Mouse (Mus musculus): ENCODE results near the gene Slfn9. TPM values are rescaled to one million over a fixed set of nuclear protein-coding genes. Genes with fewer than 3 reads are reported as not detected.
"Not testable (repeated sequence)": the region's sequence is repeated elsewhere in the genome, so short reads cannot be mapped to it uniquely, and the experiment has no call there.

Gene Slfn9
- polyA plus RNA-seq, 1 experiment from 2014 or later = 9.4 TPM

DNA sequence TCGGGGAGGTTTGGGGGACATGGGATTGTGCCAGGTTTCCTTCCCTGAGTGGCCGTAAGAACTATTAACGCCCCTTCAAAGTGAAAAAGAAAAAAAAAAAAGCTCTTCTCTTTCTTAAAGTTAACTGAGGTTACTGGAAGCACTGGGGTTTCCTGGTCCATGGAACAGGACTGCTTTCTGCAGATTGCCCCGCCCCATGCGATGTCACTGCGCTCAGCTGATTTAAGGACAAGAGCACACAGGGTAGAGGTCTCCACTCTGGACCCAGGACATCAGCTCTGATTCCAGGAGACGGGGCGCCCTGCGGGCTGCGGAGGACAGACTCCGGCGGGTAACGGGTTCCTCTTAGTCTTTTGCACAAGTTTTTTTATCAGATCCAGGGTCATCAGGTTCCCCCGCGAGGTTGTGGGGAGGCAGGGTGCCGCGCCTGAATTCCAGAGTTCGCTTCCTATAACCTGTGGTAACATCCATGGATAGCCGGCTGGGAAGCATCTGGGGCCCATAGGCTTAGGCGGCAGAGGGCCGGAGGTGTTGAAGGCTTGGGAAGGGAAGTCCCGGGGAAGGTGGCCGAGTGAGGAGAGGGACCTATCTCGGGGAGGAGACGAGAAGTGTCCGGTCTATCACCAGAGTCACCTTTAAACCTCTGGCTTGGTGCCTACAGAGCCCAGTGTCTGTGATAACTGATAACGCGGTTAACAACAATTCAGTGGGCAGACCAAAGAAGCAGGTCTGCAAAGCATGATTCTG lies 39.6 kb downstream of the Slfn9 start:
- H3K4me3 ChIP-seq = peak overlapping the region; percentile 28
- DNase-seq (ENCODE audit: extremely low spot score, low spot score) = no peak
- 10% methylated on average over 28 of the region's 28 CpGs for WGBS

DNA sequence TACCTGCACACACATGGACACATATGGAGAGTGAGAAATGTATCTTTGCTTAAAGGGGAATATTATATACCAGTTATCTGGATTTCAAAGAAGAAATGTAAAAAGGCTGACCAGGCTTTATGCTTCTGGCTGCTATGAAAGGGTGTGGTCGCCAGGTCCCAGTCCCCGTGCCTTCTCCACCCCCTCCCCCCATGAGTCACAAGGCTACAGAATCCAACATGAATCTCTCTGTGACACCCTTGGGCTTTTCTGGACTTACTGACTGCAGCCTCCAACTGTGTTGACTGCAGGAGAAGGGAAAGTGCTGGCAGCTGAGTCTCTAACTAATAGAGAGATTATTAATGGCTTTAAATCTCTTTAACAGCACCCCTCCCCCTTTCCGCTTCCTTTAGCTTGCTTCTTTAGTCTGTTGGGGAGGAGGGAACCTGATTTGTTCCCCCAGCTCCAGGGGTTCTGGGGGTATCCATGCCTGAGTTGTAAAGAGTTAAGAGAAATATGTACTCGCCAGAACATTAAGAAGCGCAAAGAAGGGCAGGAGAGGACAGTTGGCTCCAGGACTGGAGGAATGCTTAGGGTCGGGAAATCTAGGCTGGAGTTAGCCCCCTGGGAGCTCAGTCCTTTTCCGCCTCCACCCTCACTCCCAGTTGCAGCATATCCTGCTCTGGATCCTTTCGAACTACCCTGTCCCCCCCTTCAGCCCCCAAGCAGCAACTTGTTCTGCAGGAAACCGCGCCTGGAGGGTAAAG lies 40.7 kb downstream of the Slfn9 start, which contains the start of gene Slfn5:
Gene Slfn5, plus strand, starts transcription at position 614 of the 746 bp plus-strand sequence.
- peaks cover 63% of the 10 kb centered on the region for H3K27me3 ChIP-seq (ENCODE audit: poor library complexity, severe bottlenecking)
- no peak for DNase-seq (ENCODE audit: extremely low spot score, low spot score)
- H3K27ac ChIP-seq = no peak within 1 kb of the TSS
- H3K9me3 ChIP-seq = no peaks in the 10 kb centered on the region
- peak within 1 kb of the TSS; percentile 28 for H3K4me3 ChIP-seq
- H3K4me1 ChIP-seq = peaks cover 15% of the 10 kb centered on the region
- WGBS = 15% methylated on average over 10 of the region's 10 CpGs
- H3K36me3 ChIP-seq (replicated peaks) = no peaks in the 10 kb centered on the region

More for the DNA sequence above, 39.6 kb downstream of the Slfn9 start:
- no peaks in the 10 kb centered on the region for H3K9me3 ChIP-seq
- no peak overlapping the region for H3K27ac ChIP-seq
- H3K27me3 ChIP-seq (ENCODE audit: poor library complexity, severe bottlenecking) = peaks cover 63% of the 10 kb centered on the region
- no peaks in the 10 kb centered on the region for H3K36me3 ChIP-seq (replicated peaks)
- H3K4me1 ChIP-seq = peaks cover 15% of the 10 kb centered on the region

DNA sequence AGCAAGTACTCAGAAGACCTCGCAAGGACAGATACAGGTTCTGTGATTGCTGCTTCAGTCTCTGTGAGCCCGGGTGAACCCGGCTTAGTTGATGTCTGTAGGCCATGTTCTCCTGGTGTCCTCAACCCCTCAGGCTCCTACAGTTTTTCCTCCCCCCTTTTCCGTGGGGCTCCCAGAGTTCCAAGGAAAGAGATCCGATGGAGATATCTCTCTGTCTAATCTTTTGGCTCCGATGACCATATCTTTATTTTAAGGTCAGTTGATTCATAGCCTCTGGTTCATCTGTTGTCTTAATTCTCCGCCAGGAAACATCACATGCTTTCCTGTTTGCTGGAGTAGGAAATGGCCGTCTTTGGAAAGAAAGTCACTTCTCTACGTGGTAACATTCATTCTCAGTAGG lies 42.6 kb downstream of the Slfn9 start:
- Histone ChIP-seq H3K4me1 (peaks cover 15% of the 10 kb centered on the region), H3K4me3 (no peak overlapping the region), H3K27ac (no peak overlapping the region), H3K9me3 (no peaks in the 10 kb centered on the region), H3K27me3 (ENCODE audit: poor library complexity, severe bottlenecking) (peaks cover 54% of the 10 kb centered on the region), H3K36me3 (replicated peaks) (no peaks in the 10 kb centered on the region)
- no peak for DNase-seq (ENCODE audit: extremely low spot score, low spot score)
- 85% methylated on average over 9 of the region's 9 CpGs for WGBS

DNA sequence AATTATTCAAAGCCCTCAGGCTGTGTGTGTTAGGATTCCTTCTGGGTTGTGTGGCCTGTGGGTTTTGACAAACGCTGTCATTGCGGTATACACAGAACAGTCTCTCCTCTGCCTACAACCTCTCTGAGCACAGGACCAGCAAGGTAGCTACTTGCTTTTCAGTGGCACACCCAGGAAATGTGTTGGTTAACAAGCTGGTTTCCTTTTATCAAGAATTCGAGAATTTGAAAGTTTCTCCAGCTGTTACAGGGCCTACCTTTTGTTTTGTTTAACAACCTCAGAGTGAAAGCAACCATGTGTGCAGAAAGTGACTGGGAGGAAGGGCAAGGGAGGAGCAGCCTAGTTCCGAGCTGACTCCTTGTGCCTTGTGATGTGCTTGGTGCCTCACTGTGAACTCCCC lies 44.2 kb downstream of the Slfn9 start:
- Histone ChIP-seq H3K27me3 (ENCODE audit: poor library complexity, severe bottlenecking) (peaks cover 44% of the 10 kb centered on the region), H3K27ac (no peak overlapping the region), H3K4me3 (no peak overlapping the region), H3K36me3 (replicated peaks) (no peaks in the 10 kb centered on the region), H3K9me3 (no peaks in the 10 kb centered on the region), H3K4me1 (peaks cover 15% of the 10 kb centered on the region)
- 52% methylated on average over 4 of the region's 4 CpGs for WGBS
- DNase-seq (ENCODE audit: extremely low spot score, low spot score) = no peak

DNA sequence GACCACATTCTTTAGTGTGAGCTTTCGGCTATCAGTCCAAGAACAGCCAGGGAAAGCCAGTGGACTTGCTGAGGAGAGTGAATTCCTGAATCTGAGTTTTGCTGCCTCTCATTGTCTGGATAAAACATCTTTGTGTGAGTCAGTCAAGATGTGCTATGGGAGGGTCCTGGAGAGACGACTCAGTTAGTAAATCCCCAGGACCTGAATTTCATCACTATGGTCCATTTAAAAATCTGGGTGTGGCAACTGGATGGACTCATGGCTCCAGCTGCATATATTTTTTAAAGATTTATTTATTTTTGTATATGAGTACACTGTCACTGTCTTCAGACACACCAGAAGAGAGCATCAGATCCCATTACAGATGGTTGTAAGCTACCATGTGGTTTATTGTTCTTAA lies 46.0 kb downstream of the Slfn9 start:
- Histone ChIP-seq H3K27ac (no peak overlapping the region), H3K9me3 (no peaks in the 10 kb centered on the region), H3K27me3 (ENCODE audit: poor library complexity, severe bottlenecking) (peaks cover 26% of the 10 kb centered on the region), H3K36me3 (replicated peaks) (no peaks in the 10 kb centered on the region), H3K4me1 (no peaks in the 10 kb centered on the region), H3K4me3 (no peak overlapping the region)
- 81% methylated on average over 2 of the region's 2 CpGs for WGBS
- DNase-seq (ENCODE audit: extremely low spot score, low spot score) = no peak

DNA sequence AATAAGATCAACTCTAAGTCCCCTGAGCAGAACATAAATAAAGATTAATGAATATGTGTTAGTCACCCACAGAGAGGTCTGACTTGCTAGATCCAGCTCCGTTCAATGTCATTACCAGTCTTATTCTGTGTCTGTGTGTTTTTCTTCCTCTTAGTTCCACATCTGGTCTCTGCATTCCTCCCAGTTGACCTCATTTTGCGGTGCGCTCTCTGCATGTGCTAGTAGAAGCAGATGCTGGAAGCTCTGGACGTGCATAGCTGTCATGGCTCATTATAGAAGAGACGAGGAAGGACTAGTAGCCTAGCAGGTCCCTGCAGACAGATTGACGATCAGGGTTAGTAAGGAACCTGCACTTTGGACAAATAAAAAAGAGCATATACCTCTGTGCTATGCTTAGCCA lies 48.3 kb downstream of the Slfn9 start:
- WGBS = 64% methylated on average over 6 of the region's 6 CpGs
- no peak for DNase-seq (ENCODE audit: extremely low spot score, low spot score)

DNA sequence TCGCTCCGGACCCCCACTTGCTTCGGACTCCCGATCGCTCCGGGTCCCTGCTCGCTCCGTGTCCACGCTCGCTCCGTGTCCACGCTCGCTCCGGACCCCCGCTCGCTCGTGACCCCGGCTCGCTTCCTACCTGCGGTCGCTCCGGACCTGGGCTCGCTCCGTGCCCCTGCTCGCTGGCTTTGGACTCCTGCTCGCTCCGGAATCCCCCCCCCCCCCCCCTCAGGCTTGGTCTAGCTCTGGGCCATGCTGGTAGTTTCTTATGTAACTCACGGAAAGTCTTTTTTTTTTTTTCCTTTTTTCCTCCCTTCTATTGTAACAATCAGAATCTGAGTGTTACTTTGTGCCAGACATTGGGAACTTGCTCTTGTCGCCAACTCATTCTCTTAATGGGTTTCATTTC lies 58.4 kb downstream of the Slfn9 start:
- no peaks in the 10 kb centered on the region for H3K36me3 ChIP-seq (replicated peaks)
- peaks cover 96% of the 10 kb centered on the region for H3K27me3 ChIP-seq (ENCODE audit: poor library complexity, severe bottlenecking)
- no peak for DNase-seq (ENCODE audit: extremely low spot score, low spot score)
- WGBS = 2% methylated on average over 27 of the region's 29 CpGs
- H3K9me3 ChIP-seq = no peaks in the 10 kb centered on the region
- H3K27ac ChIP-seq = no peak overlapping the region
- H3K4me1 ChIP-seq = peaks cover 22% of the 10 kb centered on the region
- H3K4me3 ChIP-seq = peak overlapping the region; percentile 60

More for the DNA sequence above, 48.3 kb downstream of the Slfn9 start:
- Histone ChIP-seq H3K36me3 (replicated peaks) (no peaks in the 10 kb centered on the region), H3K9me3 (no peaks in the 10 kb centered on the region), H3K4me3 (no peak overlapping the region), H3K4me1 (no peaks in the 10 kb centered on the region), H3K27ac (no peak overlapping the region), H3K27me3 (ENCODE audit: poor library complexity, severe bottlenecking) (peaks cover 20% of the 10 kb centered on the region)

DNA sequence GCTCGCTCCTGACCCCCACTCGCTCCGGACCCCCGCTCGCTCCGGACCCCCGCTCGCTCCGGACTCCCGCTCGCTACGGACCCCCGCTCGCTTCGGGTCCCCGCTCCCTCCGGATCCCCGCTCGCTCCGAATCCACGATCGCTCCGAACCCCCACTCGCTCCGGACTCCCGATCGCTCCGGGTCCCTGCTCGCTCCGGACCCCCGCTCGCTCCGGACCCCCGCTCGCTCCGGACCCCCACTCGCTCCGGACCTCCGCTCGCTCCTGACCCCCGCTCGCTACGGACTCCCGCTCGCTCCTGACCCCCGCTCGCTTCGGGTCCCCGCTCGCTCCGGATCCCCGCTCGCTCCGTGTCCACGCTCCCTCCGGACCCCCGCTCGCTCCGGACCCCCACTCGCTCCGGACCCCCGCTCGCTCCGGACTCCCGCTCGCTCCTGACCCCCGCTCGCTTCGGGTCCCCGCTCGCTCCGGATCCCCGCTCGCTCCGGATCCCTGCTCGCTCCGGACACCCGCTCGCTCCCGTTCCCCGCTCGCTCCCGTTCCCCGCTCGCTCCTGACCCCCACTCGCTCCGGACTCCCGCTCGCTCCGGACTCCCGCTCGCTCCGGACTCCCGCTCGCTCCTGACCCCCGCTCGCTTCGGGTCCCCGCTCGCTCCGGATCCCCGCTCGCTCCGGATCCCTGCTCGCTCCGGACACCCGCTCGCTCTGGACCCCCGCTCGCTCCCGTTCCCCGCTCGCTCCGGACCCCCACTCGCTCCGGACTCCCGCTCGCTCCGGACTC lies 59.8 kb downstream of the Slfn9 start:
- Histone ChIP-seq H3K27me3 (ENCODE audit: poor library complexity, severe bottlenecking) (peaks cover 96% of the 10 kb centered on the region), H3K4me1 (peaks cover 22% of the 10 kb centered on the region), H3K4me3 (peak overlapping the region; percentile 60)
- not testable (repeated sequence) for DNase-seq (ENCODE audit: extremely low spot score, low spot score); H3K36me3 ChIP-seq (replicated peaks); H3K27ac ChIP-seq; H3K9me3 ChIP-seq
- under 1% methylated on average over 116 of the region's 119 CpGs for WGBS

DNA sequence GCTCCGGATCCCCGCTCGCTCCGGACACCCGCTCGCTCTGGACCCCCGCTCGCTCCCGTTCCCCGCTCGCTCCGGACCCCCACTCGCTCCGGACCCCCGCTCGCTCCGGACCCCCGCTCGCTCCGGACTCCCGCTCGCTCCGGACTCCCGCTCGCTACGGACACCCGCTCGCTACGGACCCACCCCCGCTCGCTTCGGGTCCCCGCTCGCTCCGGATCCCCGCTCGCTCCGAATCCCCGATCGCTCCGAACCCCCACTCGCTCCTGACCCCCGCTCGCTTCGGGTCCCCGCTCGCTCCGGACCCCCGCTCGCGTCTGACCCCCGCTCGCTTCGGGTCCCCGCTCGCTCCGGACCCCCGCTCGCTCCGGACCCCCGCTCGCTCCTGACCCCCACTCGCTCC lies 60.5 kb downstream of the Slfn9 start:
- not testable (repeated sequence) for H3K27ac ChIP-seq; H3K36me3 ChIP-seq (replicated peaks); H3K9me3 ChIP-seq; DNase-seq (ENCODE audit: extremely low spot score, low spot score)
- peaks cover 22% of the 10 kb centered on the region for H3K4me1 ChIP-seq
- 1% methylated on average over 63 of the region's 63 CpGs for WGBS
- peak overlapping the region; percentile 60 for H3K4me3 ChIP-seq
- peaks cover 96% of the 10 kb centered on the region for H3K27me3 ChIP-seq (ENCODE audit: poor library complexity, severe bottlenecking)

DNA sequence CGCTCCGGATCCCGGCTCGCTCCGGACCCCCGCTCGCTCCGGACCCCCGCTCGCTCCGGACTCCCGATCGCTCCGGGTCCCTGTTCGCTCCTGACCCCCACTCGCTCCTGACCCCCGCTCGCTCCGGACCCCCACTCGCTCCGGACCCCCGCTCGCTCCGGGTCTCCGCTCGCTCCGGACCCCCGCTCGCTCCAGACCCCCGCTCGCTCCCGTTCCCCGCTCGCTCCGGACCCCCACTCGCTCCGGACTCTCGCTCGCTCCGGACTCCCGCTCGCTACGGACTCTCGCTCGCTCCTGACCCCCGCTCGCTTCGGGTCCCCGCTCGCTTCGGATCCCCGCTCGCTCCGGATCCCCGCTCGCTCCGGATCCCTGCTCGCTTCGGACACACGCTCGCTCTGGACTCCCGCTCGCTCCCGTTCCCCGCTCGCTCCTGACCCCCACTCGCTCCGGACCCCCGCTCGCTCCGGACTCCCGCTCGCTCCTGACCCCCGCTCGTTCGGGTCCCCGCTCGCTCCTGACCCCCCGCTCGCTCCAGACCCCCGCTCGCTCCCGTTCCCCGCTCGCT lies 61.2 kb downstream of the Slfn9 start:
- peak overlapping the region; percentile 60 for H3K4me3 ChIP-seq
- peaks cover 96% of the 10 kb centered on the region for H3K27me3 ChIP-seq (ENCODE audit: poor library complexity, severe bottlenecking)
- not testable (repeated sequence) for H3K9me3 ChIP-seq; H3K27ac ChIP-seq; DNase-seq (ENCODE audit: extremely low spot score, low spot score); H3K36me3 ChIP-seq (replicated peaks)
- peaks cover 22% of the 10 kb centered on the region for H3K4me1 ChIP-seq
- 1% methylated on average over 79 of the region's 85 CpGs for WGBS

DNA sequence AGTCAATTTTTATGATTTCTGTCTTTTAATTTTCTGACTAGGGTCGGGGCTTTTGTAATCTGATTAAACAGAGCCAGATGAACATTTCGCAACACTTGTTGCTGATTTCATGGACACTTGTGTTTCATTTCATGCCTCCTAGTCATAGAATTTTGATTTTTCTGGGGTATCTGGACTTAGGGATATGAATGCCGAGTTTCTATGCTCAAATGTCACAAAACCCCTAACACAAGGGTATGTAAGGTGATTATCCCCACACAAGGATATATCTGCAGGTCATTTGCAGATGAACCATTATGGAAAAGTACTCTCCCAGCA lies 62.0 kb downstream of the Slfn9 start:
- H3K36me3 ChIP-seq (replicated peaks) = no peaks in the 10 kb centered on the region
- H3K27me3 ChIP-seq (ENCODE audit: poor library complexity, severe bottlenecking) = peaks cover 91% of the 10 kb centered on the region
- H3K9me3 ChIP-seq = no peaks in the 10 kb centered on the region
- no peak overlapping the region for H3K27ac ChIP-seq
- peaks cover 22% of the 10 kb centered on the region for H3K4me1 ChIP-seq
- no peak overlapping the region for H3K4me3 ChIP-seq
- 48% methylated on average over 3 of the region's 3 CpGs for WGBS
- DNase-seq (ENCODE audit: extremely low spot score, low spot score) = no peak

DNA sequence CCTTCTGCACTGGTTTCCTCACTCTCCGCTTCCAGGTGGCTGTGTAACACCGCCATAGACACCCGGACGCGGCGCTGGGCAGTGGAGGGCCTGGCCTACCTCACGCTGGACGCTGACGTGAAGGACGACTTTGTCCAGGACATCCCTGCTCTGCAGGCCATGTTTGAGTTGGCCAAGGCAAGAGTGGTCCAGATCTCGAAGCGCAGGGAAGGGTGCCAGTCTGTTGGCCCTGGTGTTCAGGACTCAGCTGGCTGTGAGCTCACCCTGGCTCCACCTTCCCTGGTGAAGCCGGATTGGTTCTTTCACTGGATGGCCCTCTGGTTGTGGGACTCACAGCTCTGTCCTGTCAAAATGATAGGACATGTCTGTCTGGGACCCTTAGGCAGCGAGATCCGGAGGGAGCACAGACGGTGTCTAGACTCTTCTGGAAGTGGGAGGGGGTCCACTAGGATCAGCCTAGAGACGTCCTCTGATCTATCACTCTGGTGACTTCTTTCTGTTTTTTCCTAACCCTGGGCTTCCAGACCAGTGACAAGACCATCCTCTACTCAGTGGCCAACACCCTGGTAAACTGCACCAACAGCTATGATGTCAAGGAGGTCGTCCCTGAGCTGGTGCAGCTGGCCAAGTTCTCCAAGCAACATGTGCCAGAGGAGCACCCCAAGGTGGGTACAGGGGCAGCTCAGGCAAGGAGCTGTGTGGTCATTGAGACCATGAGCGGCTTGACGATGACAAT lies 62.6 kb downstream of the Slfn9 start:
- no peaks in the 10 kb centered on the region for H3K36me3 ChIP-seq (replicated peaks)
- no peak overlapping the region for H3K4me3 ChIP-seq
- peaks cover 22% of the 10 kb centered on the region for H3K4me1 ChIP-seq
- peaks cover 86% of the 10 kb centered on the region for H3K27me3 ChIP-seq (ENCODE audit: poor library complexity, severe bottlenecking)
- no peak overlapping the region for H3K27ac ChIP-seq
- WGBS = 25% methylated on average over 20 of the region's 20 CpGs
- no peak for DNase-seq (ENCODE audit: extremely low spot score, low spot score)
- no peaks in the 10 kb centered on the region for H3K9me3 ChIP-seq
